Mouse (Mus musculus) small intestine, adult 2 months (tissue): ENCODE measurements around the gene Ccdc88c. TPM values are rescaled to one million over a fixed set of nuclear protein-coding genes. Genes with fewer than 3 reads are reported as not detected.
"Not testable (repeated sequence)": the region's sequence is repeated elsewhere in the genome, so short reads cannot be mapped to it uniquely, and the experiment has no call there.

ENCODE experiments used
- H3K27ac ChIP-seq: fragments of 200-500 bp; 2 replicates; pipeline ENCODE4 v1.5.1; 2012; ENCODE audit warnings: low read depth, low read length, control low read depth, inconsistent platforms; ENCODE audit not compliant: insufficient read depth
- H3K27me3 ChIP-seq: fragments of 200-500 bp; 2 replicates; pipeline ENCODE4 v1.6.1; 2012; ENCODE audit warnings: mild to moderate bottlenecking, moderate library complexity, low read length, inconsistent platforms; ENCODE audit not compliant: control insufficient read depth, insufficient read depth
- H3K36me3 ChIP-seq: fragments of 200-500 bp; 2 replicates; pipeline ENCODE4 v1.6.1; 2012; ENCODE audit warnings: mild to moderate bottlenecking, low read length, control low read depth, inconsistent platforms; ENCODE audit not compliant: control insufficient read depth, insufficient read depth
- H3K4me1 ChIP-seq: fragments of 200-500 bp; 2 replicates; pipeline ENCODE4 v1.6.1; 2012; ENCODE audit warnings: low read length, inconsistent platforms, mixed read lengths; ENCODE audit not compliant: control insufficient read depth, insufficient read depth, insufficient read length
- H3K4me3 ChIP-seq: fragments of 200-500 bp; 2 replicates; pipeline ENCODE4 v1.5.1; 2012; ENCODE audit warnings: low read depth, mild to moderate bottlenecking, control low read depth, inconsistent platforms, low read length, moderate library complexity
- CTCF ChIP-seq: fragments of 200-500 bp; IDR thresholded peaks from 2 replicates; pipeline ENCODE4 v1.5.1; 2012; ENCODE audit warnings: low read depth, mild to moderate bottlenecking, control low read depth, inconsistent platforms, low read length, moderate library complexity, mixed read lengths; ENCODE audit not compliant: insufficient replicate concordance, insufficient read length; ENCODE audit errors: extremely low read depth
- POLR2A ChIP-seq: fragments of 200-500 bp; IDR thresholded peaks from 2 replicates; pipeline ENCODE4 v1.6.1; 2012; ENCODE audit warnings: low read depth, mild to moderate bottlenecking, control low read depth, inconsistent platforms, low read length, moderate library complexity
- WGBS: fragments of 180-500 bp; shearing (Covaris S2); methylation state at CpG from one replicate; pipeline ENCODE4 v1.1.7; 2018; 5-methylcytosine and 5-hydroxymethylcytosine counted together
- polyA plus RNA-seq: library from polyadenylated mRNA; depleted of rRNA; stranded (reverse); fragments of >200 nt; gene quantifications from 2 replicates; pipeline ENCODE4 v1.2.3, GENCODE M21; 2012

Gene Ccdc88c
- polyA plus RNA-seq, 1 experiment: 11.7 TPM

DNA sequence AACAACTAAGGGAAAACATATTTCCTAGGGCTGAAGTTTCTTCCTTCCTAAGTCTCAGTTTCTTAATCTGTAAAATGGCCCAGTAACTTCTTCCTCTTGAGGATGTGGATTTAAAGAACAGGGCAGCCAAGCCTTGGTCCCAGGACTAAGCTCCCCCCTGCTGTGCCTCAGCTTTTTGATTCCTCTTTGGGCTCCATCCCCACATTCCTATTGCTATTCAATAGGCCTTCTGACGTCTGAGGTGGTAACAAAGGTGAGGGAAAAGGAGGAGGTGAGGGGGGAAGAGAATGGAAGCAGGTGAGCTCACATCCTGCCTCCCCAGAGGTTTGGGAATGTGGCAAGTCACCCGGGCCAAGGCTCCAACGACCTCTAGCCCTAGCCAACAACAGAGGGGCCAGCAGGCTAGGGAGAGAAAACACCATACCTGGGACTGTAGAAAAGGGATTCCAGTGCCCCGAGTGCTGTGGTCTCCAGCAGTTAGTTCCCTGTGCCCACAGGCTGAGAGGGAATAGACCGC lies 12.4 kb downstream of the Ccdc88c start:
- WGBS: 48% methylated on average over 5 of the region's 5 CpGs
- no peaks in the 10 kb centered on the region for H3K27me3 ChIP-seq
- H3K4me3 ChIP-seq: no peak overlapping the region
- peak overlapping the region; percentile 90 for H3K27ac ChIP-seq
- peaks cover 2% of the 10 kb centered on the region; the same call in 1 of the 2 replicates for H3K36me3 ChIP-seq
- peaks cover 76% of the 10 kb centered on the region for H3K4me1 ChIP-seq
- no peak for TF ChIP-seq POLR2A
- TF ChIP-seq CTCF: no peak

- 0 out of 2 replicates have a peak, but pooled peaks cover under 1% of the 10 kb centered on the region for H3K36me3 ChIP-seq
- peak overlapping the region; percentile 90 for H3K27ac ChIP-seq
- peaks cover 77% of the 10 kb centered on the region for H3K4me1 ChIP-seq
- WGBS: 14% methylated on average over 4 of the region's 4 CpGs
- H3K27me3 ChIP-seq: no peaks in the 10 kb centered on the region
- no peak overlapping the region for H3K4me3 ChIP-seq
- TF ChIP-seq CTCF (no peak), POLR2A (no peak)
These were observed 12.9 kb downstream of the Ccdc88c start for GRCm38 (mm10) chr12:101015926-101016325.

DNA sequence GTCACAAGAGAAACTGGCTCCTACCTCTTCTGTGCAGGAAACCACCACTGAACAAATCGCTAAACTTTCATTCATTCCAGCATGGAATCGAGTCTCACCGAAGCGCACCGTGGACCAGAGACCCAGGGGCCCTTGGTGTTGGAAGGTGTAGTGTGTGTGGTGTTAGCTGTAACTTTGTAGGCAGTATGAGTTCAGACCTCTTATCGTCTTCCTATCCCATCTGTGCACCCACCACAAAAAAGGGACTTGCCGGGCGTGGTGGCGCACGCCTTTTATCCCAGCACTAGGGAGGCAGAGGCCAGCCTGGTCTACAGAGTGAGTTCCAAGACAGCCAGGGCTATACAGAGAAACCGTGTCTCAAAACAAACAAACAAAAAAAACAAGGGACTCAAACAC lies 13.7 kb downstream of the Ccdc88c start:
- H3K4me1 ChIP-seq: peaks cover 84% of the 10 kb centered on the region
- H3K36me3 ChIP-seq: no peaks in the 10 kb centered on the region
- H3K27me3 ChIP-seq: no peaks in the 10 kb centered on the region
- no peak overlapping the region for H3K4me3 ChIP-seq
- 34% methylated on average over 11 of the region's 11 CpGs for WGBS
- H3K27ac ChIP-seq: peak overlapping the region; percentile 90
- TF ChIP-seq CTCF (no peak), POLR2A (no peak)

DNA sequence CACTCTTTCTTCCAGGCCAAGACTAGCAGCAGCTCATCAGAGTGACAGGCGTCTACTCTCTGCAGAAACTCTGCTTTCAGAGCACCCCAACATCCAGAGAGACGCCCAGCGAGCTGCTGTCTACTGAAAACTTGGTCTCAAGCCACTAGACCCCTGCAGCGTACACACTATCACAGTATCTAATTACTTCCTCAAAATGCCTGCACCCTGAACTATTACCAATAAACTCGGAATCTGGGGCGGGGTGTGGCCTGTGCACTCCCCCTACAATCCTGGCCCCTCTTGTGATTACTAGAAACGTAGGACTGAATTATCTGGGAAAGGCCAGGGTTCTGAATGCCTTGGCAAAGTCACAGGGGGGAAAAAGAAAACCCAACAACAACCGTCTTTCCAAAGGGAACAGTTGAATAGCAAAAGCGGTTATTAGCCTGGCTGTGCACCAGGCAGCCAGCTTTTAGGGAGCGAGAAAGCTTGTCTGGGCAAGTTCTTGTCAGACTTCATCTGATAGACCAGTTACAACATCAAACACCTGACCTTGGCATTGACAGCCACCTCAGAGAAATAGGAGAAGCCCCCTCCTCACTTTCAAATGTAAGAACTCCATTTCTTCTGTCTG lies 14.2 kb downstream of the Ccdc88c start:
- H3K27me3 ChIP-seq: no peaks in the 10 kb centered on the region
- H3K4me1 ChIP-seq: peaks cover 83% of the 10 kb centered on the region
- TF ChIP-seq POLR2A (no peak), CTCF (no peak)
- no peak overlapping the region for H3K4me3 ChIP-seq
- no peaks in the 10 kb centered on the region for H3K36me3 ChIP-seq
- H3K27ac ChIP-seq: peak overlapping the region; percentile 90
- 26% methylated on average over 10 of the region's 10 CpGs for WGBS

DNA sequence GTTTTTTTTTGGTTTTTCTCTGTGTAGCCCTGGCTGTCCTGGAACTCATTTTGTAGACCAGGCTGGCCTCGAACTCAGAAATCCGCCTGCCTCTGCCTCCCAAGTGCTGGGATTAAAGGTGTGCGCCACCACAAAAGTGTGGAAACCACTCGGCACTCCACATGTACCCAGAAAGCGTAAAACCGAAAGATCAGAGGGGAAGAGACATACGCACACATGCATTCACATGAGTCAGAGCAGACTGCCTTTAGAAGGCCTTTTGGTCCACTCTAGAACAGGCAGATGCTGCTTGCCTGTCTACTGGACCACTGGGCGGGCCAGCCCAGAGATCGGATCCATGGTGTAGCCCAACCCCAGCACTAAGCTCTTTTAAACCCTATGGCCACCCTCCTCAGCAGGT lies 15.2 kb downstream of the Ccdc88c start:
- H3K36me3 ChIP-seq, H3K4me3 ChIP-seq, H3K27me3 ChIP-seq: not testable (repeated sequence)
- Histone ChIP-seq H3K27ac (peak overlapping the region; percentile 90), H3K4me1 (peaks cover 74% of the 10 kb centered on the region)
- 74% methylated on average over 9 of the region's 9 CpGs for WGBS

DNA sequence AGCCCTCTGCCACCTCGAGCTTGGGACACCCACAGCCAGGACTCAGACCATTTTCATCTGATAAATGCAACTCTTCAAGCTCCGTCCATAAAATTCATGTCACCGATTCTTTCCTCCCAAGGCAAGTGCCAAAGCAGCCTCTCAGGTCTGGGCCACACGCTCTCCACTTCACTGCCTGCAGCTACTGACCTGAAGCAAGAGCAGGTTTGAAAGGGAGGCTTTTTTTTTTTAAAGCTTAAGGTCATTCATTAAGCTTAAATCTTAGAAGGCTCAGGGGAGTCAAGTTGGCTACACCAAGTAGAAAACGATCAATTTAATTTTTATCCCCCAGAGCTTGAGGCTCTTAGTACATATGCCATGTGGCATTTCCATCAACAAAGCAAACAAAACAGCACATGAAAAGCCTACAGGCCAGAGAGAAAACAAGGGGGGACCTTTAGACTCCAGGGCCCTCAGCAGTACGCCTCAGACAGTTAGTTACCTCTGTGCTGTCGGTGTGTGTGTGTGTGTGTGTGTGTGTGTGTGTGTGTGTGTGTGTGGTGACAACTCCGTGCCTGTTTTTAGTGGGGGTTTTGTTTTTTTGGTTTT lies 15.7 kb downstream of the Ccdc88c start:
- TF ChIP-seq CTCF: no peak
- no peak for TF ChIP-seq POLR2A
- Histone ChIP-seq H3K27ac (peak overlapping the region; percentile 50), H3K4me3 (no peak overlapping the region), H3K36me3 (no peaks in the 10 kb centered on the region), H3K4me1 (peaks cover 75% of the 10 kb centered on the region), H3K27me3 (no peaks in the 10 kb centered on the region)
- 40% methylated on average over 8 of the region's 8 CpGs for WGBS

DNA sequence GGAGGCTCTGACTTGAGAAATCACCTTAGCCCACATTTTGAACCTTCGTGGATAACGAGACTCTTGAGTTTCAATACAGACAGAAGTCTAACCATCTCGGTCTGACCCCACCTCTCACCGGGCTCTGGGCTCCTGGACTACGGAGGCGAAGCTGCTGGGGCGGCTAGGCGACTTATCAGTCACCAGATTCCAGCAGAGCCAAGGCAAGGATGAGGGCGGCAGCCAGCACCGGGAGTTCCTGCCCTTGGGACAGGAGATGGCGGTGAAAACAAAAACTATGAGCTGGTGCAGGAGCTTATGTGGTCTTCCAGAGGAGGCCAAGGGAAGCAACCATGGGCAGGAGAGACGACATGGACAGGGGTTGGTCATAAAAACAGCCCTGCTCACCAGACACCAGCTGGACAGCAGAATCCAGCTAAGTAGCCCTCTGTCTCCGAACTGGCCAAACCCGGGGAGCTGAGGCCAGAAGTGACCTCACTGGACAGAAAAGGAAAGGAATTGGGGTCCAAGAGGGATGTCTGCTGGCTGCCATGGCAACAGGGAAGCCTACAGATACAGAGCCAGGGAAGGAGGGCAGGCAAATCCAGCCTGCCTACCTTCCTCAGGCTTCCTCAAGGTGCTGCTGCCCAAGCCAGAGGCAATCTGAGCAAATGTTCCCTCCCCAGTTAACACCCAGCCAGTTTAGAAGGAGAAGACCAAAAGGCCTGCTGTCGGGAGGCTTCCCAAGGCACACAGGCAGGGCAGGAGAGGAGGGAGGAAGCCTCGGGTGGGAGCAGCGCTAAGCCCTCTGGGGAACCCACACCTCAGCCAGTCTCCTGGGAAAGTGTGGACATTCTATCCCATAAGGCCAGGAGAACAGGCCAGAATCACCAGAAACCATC lies 16.4 kb downstream of the Ccdc88c start:
- H3K27ac ChIP-seq: peak overlapping the region; percentile 50
- TF ChIP-seq CTCF: no peak
- TF ChIP-seq POLR2A: peak; percentile 9; the same call in 1 of the 2 replicates
- WGBS: 17% methylated on average over 17 of the region's 17 CpGs
- no peaks in the 10 kb centered on the region for H3K27me3 ChIP-seq
- H3K36me3 ChIP-seq: no peaks in the 10 kb centered on the region
- peaks cover 74% of the 10 kb centered on the region for H3K4me1 ChIP-seq
- peak overlapping the region; percentile 12 for H3K4me3 ChIP-seq
